Mouse (Mus musculus) MEL (cell line): ENCODE data around the gene Bex6. TPM values are rescaled to one million over a fixed set of nuclear protein-coding genes. Genes with fewer than 3 reads are reported as not detected.

Source experiments
- DNase-seq: peaks from one replicate; pipeline ENCODE4 v3.0.0; 2011; ENCODE audit warnings: low read depth, low spot score
- H3K27ac ChIP-seq: 2 replicates; pipeline ENCODE4 v1.5.1; 2012; ENCODE audit warnings: low read depth, mild to moderate bottlenecking, control low read depth, low read length, moderate library complexity; ENCODE audit not compliant: control insufficient read depth
- H3K27me3 ChIP-seq, 2 experiments: fragments of 150-350 bp in 1 of 2; sonication (generic) in 1 of 2; 2 replicates each; pipeline ENCODE4 v1.6.1; 2012; ENCODE audit warnings: low read length in 2 of 2, mild to moderate bottlenecking in 2 of 2, improper control_type of control experiment in 1 of 2, moderate library complexity in 1 of 2; ENCODE audit not compliant: insufficient read depth in 2 of 2, control insufficient read depth in 1 of 2
- H3K36me3 ChIP-seq, 2 experiments: 2 replicates each; pipeline ENCODE4 v1.6.1; 2012 to 2014; ENCODE audit warnings: low read length in 2 of 2, improper control_type of control experiment in 1 of 2, inconsistent platforms in 1 of 2, mild to moderate bottlenecking in 1 of 2; ENCODE audit not compliant: insufficient read depth in 2 of 2, control insufficient read depth in 1 of 2
- H3K4me1 ChIP-seq, 2 experiments: fragments of 150-350 bp in 1 of 2; sonication (generic) in 1 of 2; 2 replicates each; pipeline ENCODE4 v1.6.1; 2012; ENCODE audit warnings: low read length in 2 of 2, improper control_type of control experiment in 1 of 2, mild to moderate bottlenecking in 1 of 2; ENCODE audit not compliant: insufficient read depth in 2 of 2, control insufficient read depth in 1 of 2
- H3K4me3 ChIP-seq, 2 experiments: fragments of 150-350 bp in 1 of 2; sonication (generic) in 1 of 2; 2 replicates each; pipeline ENCODE4 v1.5.1; 2012; ENCODE audit warnings: low read depth in 2 of 2, low read length in 2 of 2, mild to moderate bottlenecking in 2 of 2, moderate library complexity in 2 of 2, control low read depth in 1 of 2, improper control_type of control experiment in 1 of 2; ENCODE audit not compliant: control insufficient read depth in 1 of 2, insufficient read depth in 1 of 2
- H3K79me2 ChIP-seq: 2 replicates; pipeline ENCODE4 v1.6.1; 2012; ENCODE audit warnings: mild to moderate bottlenecking, low read length, moderate library complexity; ENCODE audit not compliant: control insufficient read depth, poor library complexity, insufficient read depth
- H3K9ac ChIP-seq: 2 replicates; pipeline ENCODE4 v1.6.1; 2012; ENCODE audit warnings: low read depth, mild to moderate bottlenecking, control low read depth, low read length, moderate library complexity; ENCODE audit not compliant: control insufficient read depth, poor library complexity, severe bottlenecking
- H3K9me3 ChIP-seq: fragments of 150-350 bp; sonication (generic); replicated peaks from 2 replicates; pipeline ENCODE4 v1.6.1; 2012; ENCODE audit warnings: mild to moderate bottlenecking, low read length, improper control_type of control experiment, moderate library complexity; ENCODE audit not compliant: insufficient read depth
- BHLHE40 ChIP-seq: IDR thresholded peaks from 2 replicates; pipeline ENCODE4 v1.6.1; 2012; ENCODE audit warnings: low read depth, mild to moderate bottlenecking, inconsistent platforms, low read length, improper control_type of control experiment, borderline replicate concordance
- CHD1 ChIP-seq: IDR thresholded peaks from 2 replicates; pipeline ENCODE4 v1.6.1; 2012; ENCODE audit warnings: low read depth, mild to moderate bottlenecking, inconsistent platforms, low read length, improper control_type of control experiment
- CHD2 ChIP-seq: IDR thresholded peaks from 2 replicates; pipeline ENCODE4 v1.6.1; 2011; ENCODE audit warnings: low read length, improper control_type of control experiment
- CTCF ChIP-seq, 3 experiments: IDR thresholded peaks in 2 of 3; conservative IDR thresholded peaks in 1 of 3; 2 replicates each; pipeline ENCODE4 v1.5.1; 2011 to 2012; ENCODE audit warnings: low read length in 3 of 3, low read depth in 2 of 3, mild to moderate bottlenecking in 2 of 3, improper control_type of control experiment in 1 of 3, inconsistent platforms in 1 of 3, mixed read lengths in 1 of 3, moderate library complexity in 1 of 3; ENCODE audit not compliant: control insufficient read depth in 1 of 3, insufficient read depth in 1 of 3, poor library complexity in 1 of 3, severe bottlenecking in 1 of 3
- E2F4 ChIP-seq: IDR thresholded peaks from 2 replicates; pipeline ENCODE4 v1.6.1; 2011; ENCODE audit warnings: low read depth, low read length, improper control_type of control experiment, borderline replicate concordance
- EP300 ChIP-seq, 2 experiments: IDR thresholded peaks; 2 replicates each; pipeline ENCODE4 v1.6.1; 2011; ENCODE audit warnings: improper control_type of control experiment in 2 of 2, low read length in 2 of 2, low read depth in 1 of 2, mild to moderate bottlenecking in 1 of 2
- ETS1 ChIP-seq: IDR thresholded peaks from 2 replicates; pipeline ENCODE4 v1.6.1; 2012; ENCODE audit warnings: low read depth, mild to moderate bottlenecking, inconsistent platforms, low read length, improper control_type of control experiment, moderate library complexity
- GABPA ChIP-seq: IDR thresholded peaks from 2 replicates; pipeline ENCODE4 v1.6.1; 2012; ENCODE audit warnings: low read depth, mild to moderate bottlenecking, inconsistent platforms, low read length, improper control_type of control experiment, moderate library complexity
- GATA1 ChIP-seq: IDR thresholded peaks from 2 replicates; pipeline ENCODE4 v1.6.1; 2011; ENCODE audit warnings: low read depth, low read length, improper control_type of control experiment
- MAX ChIP-seq: IDR thresholded peaks from 2 replicates; pipeline ENCODE4 v1.6.1; 2011; ENCODE audit warnings: low read length, improper control_type of control experiment
- MAZ ChIP-seq: IDR thresholded peaks from 2 replicates; pipeline ENCODE4 v1.6.1; 2012; ENCODE audit warnings: low read depth, mild to moderate bottlenecking, inconsistent platforms, low read length, improper control_type of control experiment
- MEF2A ChIP-seq: IDR thresholded peaks from 2 replicates; pipeline ENCODE4 v1.6.1; 2014; ENCODE audit warnings: low read depth, mild to moderate bottlenecking, inconsistent platforms, low read length, improper control_type of control experiment; ENCODE audit not compliant: poor library complexity, insufficient replicate concordance, severe bottlenecking; ENCODE audit errors: extremely low read depth
- MXI1 ChIP-seq: IDR thresholded peaks from 2 replicates; pipeline ENCODE4 v1.6.1; 2011; ENCODE audit warnings: mild to moderate bottlenecking, low read depth, low read length, improper control_type of control experiment
- MYB ChIP-seq: IDR thresholded peaks from 2 replicates; pipeline ENCODE4 v1.6.1; 2011; ENCODE audit warnings: mild to moderate bottlenecking, low read depth, low read length, improper control_type of control experiment
- MYC ChIP-seq: IDR thresholded peaks from 2 replicates; pipeline ENCODE4 v1.6.1; 2011; ENCODE audit warnings: low read depth, mild to moderate bottlenecking, low read length, improper control_type of control experiment, moderate library complexity
- NELFE ChIP-seq: IDR thresholded peaks from 2 replicates; pipeline ENCODE4 v1.6.1; 2011; ENCODE audit warnings: low read depth, low read length, improper control_type of control experiment
- NRF1 ChIP-seq: IDR thresholded peaks from 2 replicates; pipeline ENCODE4 v1.6.1; 2014; ENCODE audit warnings: low read depth, mild to moderate bottlenecking, inconsistent platforms, low read length, improper control_type of control experiment, moderate library complexity; ENCODE audit not compliant: poor library complexity, insufficient read depth, severe bottlenecking
- POLR2A ChIP-seq, 2 experiments: IDR thresholded peaks; 2 replicates each; pipeline ENCODE4 v1.6.1; 2011 to 2012; ENCODE audit warnings: low read length in 2 of 2, mild to moderate bottlenecking in 2 of 2, control low read depth in 1 of 2, improper control_type of control experiment in 1 of 2, low read depth in 1 of 2, moderate library complexity in 1 of 2; ENCODE audit not compliant: control insufficient read depth in 1 of 2, insufficient read depth in 1 of 2, poor library complexity in 1 of 2
- POLR2AphosphoS2 ChIP-seq: IDR thresholded peaks from 2 replicates; pipeline ENCODE4 v1.6.1; 2011; ENCODE audit warnings: low read length, improper control_type of control experiment
- RAD21 ChIP-seq: IDR thresholded peaks from 2 replicates; pipeline ENCODE4 v1.6.1; 2011; ENCODE audit warnings: mild to moderate bottlenecking, low read depth, low read length, improper control_type of control experiment
- SMC3 ChIP-seq: IDR thresholded peaks from 2 replicates; pipeline ENCODE4 v1.6.1; 2011; ENCODE audit warnings: low read depth, low read length, improper control_type of control experiment
- TBP ChIP-seq: IDR thresholded peaks from 2 replicates; pipeline ENCODE4 v1.8.0; 2011; ENCODE audit warnings: low read depth, low read length, improper control_type of control experiment
- TCF12 ChIP-seq: IDR thresholded peaks from 2 replicates; pipeline ENCODE4 v1.6.1; 2014; ENCODE audit warnings: low read depth, mild to moderate bottlenecking, inconsistent platforms, low read length, improper control_type of control experiment, moderate library complexity
- UBTF ChIP-seq: IDR thresholded peaks from 2 replicates; pipeline ENCODE4 v1.6.1; 2012; ENCODE audit warnings: low read depth, mild to moderate bottlenecking, inconsistent platforms, low read length, improper control_type of control experiment, moderate library complexity, borderline replicate concordance; ENCODE audit not compliant: insufficient read depth
- USF1 ChIP-seq: IDR thresholded peaks from 2 replicates; pipeline ENCODE4 v1.6.1; 2014; ENCODE audit warnings: low read depth, mild to moderate bottlenecking, inconsistent platforms, low read length, improper control_type of control experiment, moderate library complexity
- USF2 ChIP-seq, 2 experiments: IDR thresholded peaks; 2 replicates each; pipeline ENCODE4 v1.6.1; 2011 to 2012; ENCODE audit warnings: improper control_type of control experiment in 2 of 2, low read length in 2 of 2, borderline replicate concordance in 1 of 2, inconsistent platforms in 1 of 2, low read depth in 1 of 2, mild to moderate bottlenecking in 1 of 2; ENCODE audit not compliant: insufficient read depth in 1 of 2
- ZKSCAN1 ChIP-seq: IDR thresholded peaks from 2 replicates; pipeline ENCODE4 v1.6.1; 2012; ENCODE audit warnings: low read depth, mild to moderate bottlenecking, inconsistent platforms, low read length, improper control_type of control experiment, moderate library complexity
- ZNF384 ChIP-seq: IDR thresholded peaks from 2 replicates; pipeline ENCODE4 v1.6.1; 2012; ENCODE audit warnings: low read depth, mild to moderate bottlenecking, inconsistent platforms, low read length, improper control_type of control experiment
- polyA plus RNA-seq, 2 experiments: library from polyadenylated mRNA; stranded (reverse) in 1 of 2; unstranded in 1 of 2; fragments of >175 nt in 1 of 2; fragments of >200 nt in 1 of 2; gene quantifications; 2 replicates each; pipeline versions ENCODE4 v1.2.1 to v1.2.4; 2012; ENCODE audit warnings: low replicate concordance in 2 of 2, low read depth in 1 of 2; ENCODE audit not compliant: insufficient read length in 2 of 2, insufficient read depth in 1 of 2, missing spikeins in 1 of 2
- total RNA-seq: library from RNA; depleted of rRNA; stranded (reverse); fragments of 300-350 nt; gene quantifications from 2 replicates; pipeline ENCODE4 v1.2.3, GENCODE M21; 2012; rRNA removed

The Bex6 gene
- not detected in 2 replicates for total RNA-seq
- not detected for polyA plus RNA-seq

DNA sequence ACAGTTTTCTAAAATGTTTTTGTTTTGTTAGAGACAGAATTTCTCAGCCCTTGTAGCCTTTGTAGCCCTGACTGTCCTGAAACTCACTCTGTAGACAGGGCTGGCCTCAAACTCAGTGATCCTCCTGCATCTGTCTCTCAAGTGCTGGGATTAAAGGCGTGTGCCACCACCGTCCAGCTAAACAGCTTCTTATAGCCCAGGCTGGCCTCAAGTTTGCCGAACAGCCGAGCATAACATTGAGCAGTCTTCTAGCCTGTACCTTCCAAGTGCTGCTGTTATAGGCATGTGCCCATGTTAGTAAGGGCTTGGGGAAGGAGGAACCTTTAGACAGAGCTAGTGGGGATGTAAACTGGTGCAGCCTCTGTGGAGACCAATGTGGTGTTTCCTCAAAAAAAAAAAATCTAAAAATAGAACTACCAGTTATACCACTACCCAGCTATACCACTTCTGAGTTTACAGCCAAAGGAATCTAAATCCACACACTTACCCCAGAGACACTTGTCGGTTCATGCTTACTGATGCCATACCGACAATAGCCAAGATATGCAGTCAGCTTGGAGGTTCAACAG lies at the start of gene Bex6:
Gene Bex6 (plus strand): TSS at position 491 of the 569 bp plus-strand sequence.
- no peaks in the 10 kb centered on the region for H3K9me3 ChIP-seq
- H3K4me3 ChIP-seq: no peak within 1 kb of the TSS
- no peak for DNase-seq
- H3K27ac ChIP-seq: no peak within 1 kb of the TSS; the same call in 1 of the 2 replicates
- H3K36me3 ChIP-seq: peaks cover 0 to 14% of the 10 kb centered on the region in 2 experiments; a peak in 2 of 4 replicates
- H3K9ac ChIP-seq: no peak within 1 kb of the TSS
- TF ChIP-seq TCF12 (no peak), ZNF384 (peak; percentile 61)
- no peaks in the 10 kb centered on the region for H3K27me3 ChIP-seq
- no peaks in the 10 kb centered on the region for H3K79me2 ChIP-seq
- H3K4me1 ChIP-seq: peaks cover 7 to 14% of the 10 kb centered on the region in 2 experiments

DNA sequence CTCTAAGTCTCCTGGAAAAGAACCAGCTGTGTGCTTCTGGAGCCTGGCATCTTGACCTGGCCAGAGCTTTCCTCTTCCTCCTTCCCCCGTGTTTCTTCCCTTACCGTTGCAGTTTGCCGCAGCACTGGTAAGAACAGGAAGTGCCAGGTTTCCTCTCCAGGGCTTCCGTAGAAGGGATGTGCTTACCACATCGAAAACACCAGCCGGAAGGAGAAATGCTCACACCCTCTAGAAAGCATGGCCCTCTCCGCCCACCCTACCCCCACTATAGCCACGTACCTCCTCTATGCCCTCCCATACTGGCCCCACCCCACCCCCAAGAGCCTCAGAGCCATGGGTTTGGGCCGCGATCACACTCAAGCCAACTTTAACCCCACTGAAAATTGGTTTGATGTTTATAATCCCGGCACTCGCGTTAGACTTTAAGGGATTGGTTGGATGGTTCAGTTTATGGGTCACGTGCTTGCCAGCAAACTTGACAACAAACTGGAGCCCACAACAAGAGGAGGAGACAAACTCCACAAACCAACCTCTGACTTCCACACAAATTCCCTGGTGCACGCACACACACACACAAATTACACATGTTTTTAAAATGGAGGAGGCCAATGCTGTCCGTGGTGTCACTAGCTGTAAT lies 49.3 kb upstream of the Bex6 start:
- H3K4me1 ChIP-seq: peaks cover 0 to 9% of the 10 kb centered on the region in 2 experiments; a peak in 2 of 4 replicates
- peak; percentile 94 for DNase-seq
- H3K27ac ChIP-seq: peak overlapping the region; percentile 76
- no peaks in the 10 kb centered on the region for H3K9me3 ChIP-seq
- H3K79me2 ChIP-seq: no peaks in the 10 kb centered on the region; the same call in 1 of the 2 replicates
- H3K9ac ChIP-seq: peak overlapping the region; percentile 75
- H3K27me3 ChIP-seq: no peaks in the 10 kb centered on the region
- peaks cover 0 to 11% of the 10 kb centered on the region in 2 experiments; a peak in 2 of 4 replicates for H3K36me3 ChIP-seq
- peak overlapping the region; percentile 47 to 66 for H3K4me3 ChIP-seq
- TF ChIP-seq POLR2AphosphoS2 (peak; percentile 69; the same call in 1 of the 2 replicates), BHLHE40 (peak; percentile 57; the same call in 1 of the 2 replicates), CHD1 (no peak), USF2 (IDR thresholded peaks at IDR 0.05; ENCODE audit: borderline replicate concordance in 1 of 2, insufficient read depth in 1 of 2, low read depth in 1 of 2, low read length in 2 of 2) (peak in 1 of 2 experiments; percentile 65; a peak in 2 of 4 replicates), NRF1 (no peak), USF1 (peak; percentile 92), E2F4 (no peak), MXI1 (peak; percentile 84; the same call in 1 of the 2 replicates), ETS1 (peak; percentile 78), UBTF (no peak), CHD2 (peak; percentile 10; the same call in 1 of the 2 replicates), SMC3 (no peak), ZNF384 (no peak), EP300 (IDR thresholded peaks at IDR 0.05; ENCODE audit: low read depth in 1 of 2, low read length in 2 of 2) (peak in 1 of 2 experiments; percentile 59; a peak in 2 of 4 replicates), MEF2A (no peak), NELFE (peak; percentile 85), MYC (peak; percentile 93), ZKSCAN1 (no peak), TBP (peak; percentile 78), MAX (peak; percentile 89), POLR2A (IDR thresholded peaks at IDR 0.05; ENCODE audit: control insufficient read depth in 1 of 2, insufficient read depth in 1 of 2, low read depth in 1 of 2, low read length in 2 of 2, poor library complexity in 1 of 2) (peak; percentile 19 to 85; a peak in 2 of 4 replicates), CTCF (IDR thresholded peaks at IDR 0.05 in 2 of 3, conservative IDR thresholded peaks at IDR 0.05 in 1 of 3; ENCODE audit: control insufficient read depth in 1 of 3, insufficient read depth in 1 of 3, low read depth in 2 of 3, low read length in 3 of 3, poor library complexity in 1 of 3, severe bottlenecking in 1 of 3) (no peak), GATA1 (no peak), MYB (no peak), RAD21 (no peak), GABPA (no peak), TCF12 (peak; percentile 55; the same call in 1 of the 2 replicates), MAZ (peak; percentile 80)
